Mouse (Mus musculus) liver, embryonic 15.5 days (tissue): ENCODE measurements around the gene H2afz. TPM values are rescaled to one million over a fixed set of nuclear protein-coding genes. Genes with fewer than 3 reads are reported as not detected.
"Not testable (repeated sequence)": the region's sequence is repeated elsewhere in the genome, so short reads cannot be mapped to it uniquely, and the experiment has no call there.

Experiments
- ATAC-seq: fragments of 200-750 bp; cut with Nextera tagmentation; 2 replicates; pipeline ENCODE4 v1.8.0; 2017; ENCODE audit warnings: moderate number of reproducible peaks, mild to moderate bottlenecking, moderate library complexity; ENCODE audit not compliant: insufficient read depth
- H3K27ac ChIP-seq: fragments of 300-500 bp; sonication (generic); replicated peaks from 2 replicates; pipeline ENCODE4 v1.5.1; 2015; ENCODE audit warnings: mild to moderate bottlenecking, inconsistent platforms
- H3K27me3 ChIP-seq: fragments of 300-500 bp; sonication (generic); 2 replicates; pipeline ENCODE4 v1.6.1; 2015; ENCODE audit warnings: mild to moderate bottlenecking, inconsistent platforms
- H3K36me3 ChIP-seq: fragments of 300-500 bp; sonication (generic); replicated peaks from 2 replicates; pipeline ENCODE4 v1.6.1; 2015; ENCODE audit warnings: moderate library complexity, mild to moderate bottlenecking, inconsistent platforms
- H3K4me1 ChIP-seq: fragments of 300-500 bp; sonication (generic); replicated peaks from 2 replicates; pipeline ENCODE4 v1.6.1; 2015; ENCODE audit warnings: inconsistent platforms
- H3K4me2 ChIP-seq: fragments of 300-500 bp; sonication (generic); 2 replicates; pipeline ENCODE4 v1.6.1; 2015; ENCODE audit warnings: moderate library complexity, mild to moderate bottlenecking, inconsistent platforms
- H3K4me3 ChIP-seq: fragments of 300-500 bp; sonication (generic); replicated peaks from 2 replicates; pipeline ENCODE4 v1.5.1; 2015; ENCODE audit warnings: mild to moderate bottlenecking, inconsistent platforms
- H3K9ac ChIP-seq: fragments of 300-500 bp; sonication (generic); 2 replicates; pipeline ENCODE4 v1.6.1; 2015; ENCODE audit warnings: moderate library complexity, mild to moderate bottlenecking, inconsistent platforms
- H3K9me3 ChIP-seq: fragments of 300-500 bp; sonication (generic); replicated peaks from 2 replicates; pipeline ENCODE4 v1.6.1; 2016; ENCODE audit warnings: inconsistent platforms
- whole genome bisulfite sequencing: fragments of 180-500 bp; shearing (Covaris S2); methylation state at CpG from one replicate; pipeline ENCODE4 v1.1.7; 2015; ENCODE audit warnings: mixed read lengths; ENCODE audit not compliant: insufficient replicate concordance; 5-methylcytosine and 5-hydroxymethylcytosine counted together
- polyA plus RNA-seq: library from polyadenylated mRNA; unstranded; fragments of >200 nt; fragmentation: Nextera tagmentation; extraction: Ambion mirVana; gene quantifications from 2 replicates; pipeline ENCODE4 v1.2.1, GENCODE M21; 2015

H2afz gene
- polyA plus RNA-seq, 1 experiment from 2014 or later, result 985 TPM

DNA sequence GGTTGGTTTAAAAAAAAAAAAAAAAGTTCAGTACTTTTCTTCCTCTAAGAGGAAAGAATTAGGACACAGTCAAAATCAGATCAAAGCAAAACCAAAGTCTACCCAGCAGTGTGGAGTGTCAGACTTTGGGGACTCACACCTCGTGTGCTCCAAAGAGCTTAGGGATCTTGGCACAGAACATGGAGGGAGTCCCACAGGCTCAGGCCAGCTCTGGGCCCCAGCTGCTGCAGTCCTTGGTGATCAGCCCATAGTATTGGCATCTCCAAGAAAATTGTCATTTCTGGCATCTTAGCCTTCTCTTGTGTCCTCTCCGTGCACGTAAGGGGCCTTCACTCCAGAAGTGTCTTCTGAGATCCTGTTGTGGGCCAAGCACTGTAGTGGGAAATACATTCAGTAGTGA lies 26.8 kb downstream of the H2afz start:
- WGBS, result 68% methylated on average over 3 of the region's 3 CpGs
- ATAC-seq, result no peak
- Histone ChIP-seq H3K4me1 (peaks cover 5% of the 10 kb centered on the region; the same call in 1 of the 2 replicates), H3K9me3 (no peaks in the 10 kb centered on the region), H3K4me3 (no peak overlapping the region), H3K27ac (no peak overlapping the region), H3K4me2 (no peak overlapping the region), H3K36me3 (peaks cover 26% of the 10 kb centered on the region), H3K9ac (no peak overlapping the region), H3K27me3 (no peaks in the 10 kb centered on the region)

DNA sequence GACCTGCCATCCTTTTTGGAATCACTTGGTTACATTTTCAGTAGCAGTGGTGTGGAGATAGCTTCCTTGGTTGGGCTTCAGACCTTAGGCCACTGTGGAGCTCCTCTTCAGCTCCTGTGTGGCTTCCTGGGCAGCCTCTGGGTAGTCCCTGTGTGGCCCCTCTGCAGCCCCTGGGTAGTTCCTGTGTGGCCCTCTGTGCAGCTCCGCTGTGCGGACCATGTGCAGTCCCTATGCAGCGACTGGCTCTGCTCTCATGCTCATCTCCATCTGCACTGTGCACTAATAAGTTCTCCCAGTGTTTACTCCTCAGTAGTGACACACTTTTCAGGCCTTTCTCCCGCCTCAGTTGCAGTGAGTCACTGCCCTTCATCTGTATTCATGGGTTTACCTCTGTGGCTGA lies 27.8 kb downstream of the H2afz start:
- Histone ChIP-seq H3K36me3 (peaks cover 26% of the 10 kb centered on the region), H3K4me3 (no peak overlapping the region), H3K9ac (no peak overlapping the region), H3K9me3 (no peaks in the 10 kb centered on the region), H3K27ac (no peak overlapping the region), H3K4me2 (no peak overlapping the region), H3K27me3 (no peaks in the 10 kb centered on the region), H3K4me1 (peaks cover 5% of the 10 kb centered on the region; the same call in 1 of the 2 replicates)
- ATAC-seq, result no peak
- 78% methylated on average over 4 of the region's 4 CpGs for WGBS

- Histone ChIP-seq H3K27me3 (no peaks in the 10 kb centered on the region), H3K4me1 (peaks cover 2% of the 10 kb centered on the region; the same call in 1 of the 2 replicates), H3K36me3 (peaks cover 26% of the 10 kb centered on the region), H3K9me3 (no peaks in the 10 kb centered on the region), H3K27ac (no peak overlapping the region), H3K9ac (no peak overlapping the region), H3K4me2 (no peak overlapping the region), H3K4me3 (no peak overlapping the region)
- ATAC-seq, result no peak
- 70% methylated on average over 4 of the region's 4 CpGs for WGBS
Measured at GRCm38 (mm10) chr3:137893789-137894188, 29.5 kb downstream of the H2afz start.

DNA sequence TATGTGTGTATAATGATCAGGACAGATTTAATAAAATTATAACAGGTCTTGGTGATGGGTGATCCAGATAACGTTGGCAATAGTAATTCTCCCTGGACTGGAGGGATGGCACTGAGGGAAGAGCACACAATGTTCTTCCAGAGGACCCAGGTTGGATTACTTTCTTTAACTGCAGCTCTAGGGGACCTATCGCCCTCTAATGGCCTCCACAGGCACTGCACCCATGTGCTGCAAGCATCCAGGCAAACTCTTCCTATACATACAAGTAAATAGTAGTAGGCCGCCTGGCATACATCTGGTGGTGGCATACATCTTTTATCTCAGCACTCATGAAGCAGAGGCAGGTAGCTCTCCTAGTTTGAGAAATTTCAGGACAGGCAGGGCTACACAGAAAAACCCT lies 30.9 kb downstream of the H2afz start:
- Histone ChIP-seq H3K27ac (no peak overlapping the region), H3K27me3 (no peaks in the 10 kb centered on the region), H3K9me3 (no peaks in the 10 kb centered on the region), H3K9ac (no peak overlapping the region), H3K4me2 (no peak overlapping the region), H3K36me3 (peaks cover 17% of the 10 kb centered on the region), H3K4me1 (no peaks in the 10 kb centered on the region), H3K4me3 (no peak overlapping the region)
- ATAC-seq, result no peak
- WGBS, result 69% methylated on average over 3 of the region's 3 CpGs

GRCm38 (mm10) chr3:137896386-137896785 lies 32.1 kb downstream of the H2afz start:
- Histone ChIP-seq H3K4me1 (no peaks in the 10 kb centered on the region), H3K9ac (no peak overlapping the region), H3K4me3 (no peak overlapping the region), H3K4me2 (no peak overlapping the region), H3K36me3 (peaks cover 17% of the 10 kb centered on the region), H3K27me3 (no peaks in the 10 kb centered on the region), H3K9me3 (no peaks in the 10 kb centered on the region), H3K27ac (no peak overlapping the region)
- ATAC-seq, result no peak
- 73% methylated on average over 4 of the region's 4 CpGs for WGBS

GRCm38 (mm10) chr3:137896867-137897266 lies 32.6 kb downstream of the H2afz start:
- ATAC-seq, result no peak
- H3K36me3 ChIP-seq, result peaks cover 16% of the 10 kb centered on the region
- no peak overlapping the region for H3K4me3 ChIP-seq
- no peak overlapping the region for H3K9ac ChIP-seq
- whole genome bisulfite sequencing, result 75% methylated on average over 3 of the region's 3 CpGs
- H3K9me3 ChIP-seq, result no peaks in the 10 kb centered on the region
- H3K4me2 ChIP-seq, result no peak overlapping the region
- no peaks in the 10 kb centered on the region for H3K4me1 ChIP-seq
- H3K27me3 ChIP-seq, result no peaks in the 10 kb centered on the region
- H3K27ac ChIP-seq, result no peak overlapping the region

GRCm38 (mm10) chr3:137897685-137898084 lies 33.4 kb downstream of the H2afz start:
- 60% methylated on average over 5 of the region's 5 CpGs for WGBS
- H3K27me3 ChIP-seq, result no peaks in the 10 kb centered on the region
- no peak overlapping the region for H3K9ac ChIP-seq
- H3K4me3 ChIP-seq, result no peak overlapping the region
- no peak overlapping the region for H3K4me2 ChIP-seq
- H3K27ac ChIP-seq, result no peak overlapping the region
- ATAC-seq, result no peak
- H3K9me3 ChIP-seq, result no peaks in the 10 kb centered on the region
- no peaks in the 10 kb centered on the region for H3K4me1 ChIP-seq
- H3K36me3 ChIP-seq, result peaks cover 18% of the 10 kb centered on the region

DNA sequence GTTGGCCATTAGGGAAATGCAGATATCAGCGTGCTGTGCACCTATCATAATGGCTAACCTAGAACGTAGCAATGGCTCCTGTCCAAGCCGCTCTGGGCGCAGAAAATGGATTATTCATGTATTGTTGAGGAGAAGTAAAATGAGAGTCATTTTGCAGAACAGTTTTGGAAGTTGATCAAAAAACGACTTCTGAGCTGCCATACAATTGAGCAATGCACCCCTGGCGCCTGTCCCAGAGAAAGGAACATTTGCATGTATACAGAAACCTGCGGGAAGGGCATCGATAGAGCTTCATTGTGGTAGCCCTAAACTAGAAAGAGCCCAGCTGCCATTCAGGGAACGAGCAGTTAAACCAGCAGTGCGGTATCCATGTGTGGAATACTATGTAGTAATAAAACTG lies 35.9 kb downstream of the H2afz start:
- Histone ChIP-seq H3K27ac (no peak overlapping the region), H3K9me3 (no peaks in the 10 kb centered on the region), H3K9ac (no peak overlapping the region), H3K36me3 (peaks cover 18% of the 10 kb centered on the region), H3K4me3 (no peak overlapping the region), H3K4me2 (no peak overlapping the region), H3K27me3 (no peaks in the 10 kb centered on the region), H3K4me1 (no peaks in the 10 kb centered on the region)
- no peak for ATAC-seq
- WGBS, result 76% methylated on average over 10 of the region's 10 CpGs

DNA sequence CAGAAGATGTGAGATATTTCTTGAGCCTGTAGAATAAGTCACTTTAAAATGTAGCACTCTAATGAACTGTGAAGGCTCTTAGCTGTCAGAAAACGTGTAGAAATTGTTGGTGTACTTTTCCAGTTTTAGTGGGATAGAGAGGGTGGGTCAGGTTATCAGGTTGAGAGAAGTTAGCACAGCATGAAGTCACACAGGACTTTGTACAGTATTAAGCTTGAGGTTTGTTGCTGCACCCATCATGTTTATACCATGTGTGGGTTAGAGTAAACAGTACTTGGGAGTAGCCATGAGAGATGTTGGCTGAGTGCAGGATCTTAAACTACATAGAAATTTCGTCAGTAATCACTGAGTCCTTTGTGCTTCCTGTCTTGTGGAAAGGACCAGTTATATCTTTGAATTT lies 48.8 kb downstream of the H2afz start:
- Histone ChIP-seq H3K36me3 (0 out of 2 replicates have a peak, but pooled peaks cover 2% of the 10 kb centered on the region), H3K9me3 (no peaks in the 10 kb centered on the region), H3K9ac (no peak overlapping the region), H3K27ac (no peak overlapping the region), H3K4me1 (peaks cover 11% of the 10 kb centered on the region), H3K4me2 (no peak overlapping the region), H3K4me3 (no peak overlapping the region), H3K27me3 (no peaks in the 10 kb centered on the region)
- no peak for ATAC-seq
- WGBS, result 42% methylated on average over 2 of the region's 2 CpGs

DNA sequence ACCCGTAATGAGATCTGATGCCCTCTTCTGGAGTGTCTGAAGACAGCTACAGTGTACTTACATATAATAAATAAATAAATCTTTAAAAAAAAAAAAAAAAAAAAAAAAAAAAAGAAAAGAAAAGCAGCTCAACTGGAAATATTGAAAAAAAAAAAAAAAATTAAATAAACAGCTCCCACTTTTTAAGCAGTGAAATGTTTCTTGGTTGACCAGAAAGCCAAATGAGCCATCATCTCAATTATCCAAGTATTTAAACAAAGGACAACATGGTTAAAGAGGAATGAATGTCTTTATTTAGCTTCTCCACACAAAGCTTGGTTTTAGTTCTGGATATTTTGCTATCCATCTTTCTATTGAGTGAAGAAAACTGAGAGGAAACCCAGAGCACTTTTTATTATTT lies 50.3 kb downstream of the H2afz start:
- not testable (repeated sequence) for H3K4me2 ChIP-seq, H3K4me3 ChIP-seq, H3K36me3 ChIP-seq, H3K27ac ChIP-seq, H3K9me3 ChIP-seq, H3K27me3 ChIP-seq, ATAC-seq, H3K9ac ChIP-seq
- 33% methylated on average over 1 of the region's 1 CpGs for WGBS
- peaks cover 19% of the 10 kb centered on the region for H3K4me1 ChIP-seq
